In the genomic region with DNA sequence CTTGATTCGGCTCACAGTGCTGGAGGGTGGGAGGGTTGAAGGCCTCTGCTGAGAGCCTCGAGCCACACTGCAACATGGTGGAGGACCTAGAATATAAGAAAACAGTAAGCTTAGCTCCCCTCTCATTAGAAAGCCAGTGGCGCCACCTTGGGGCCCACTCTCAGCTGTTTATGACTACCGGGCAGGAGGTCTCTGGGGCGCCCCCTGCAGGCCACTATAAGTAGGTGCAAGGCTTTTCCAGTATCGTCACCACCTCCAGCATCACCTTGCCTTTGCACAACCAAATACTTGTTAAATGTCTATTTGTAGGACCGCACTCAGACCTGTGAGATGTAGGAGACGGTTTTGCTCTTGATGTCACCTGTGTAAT, we compare ENCODE assay signal across 8 mouse cellular contexts. TPM values are rescaled to one million over a fixed set of nuclear protein-coding genes. Genes with fewer than 3 reads are reported as not detected.
DNase-seq lines count a peak whose midpoint lies in the region; TF ChIP-seq lines count a peak whose summit lies in the region.
"Had no signal": no experiment of that assay in that cellular context is flagged by ENCODE, and none has a peak within 500 bp of the region (broad histone marks: within the 10 kb centered on the region; RNA-seq: fewer than 3 reads in every experiment).

No protein-coding gene starts in this region.

- 31% methylated on average over 8 of the region's 8 CpGs for WGBS in lung, adult 2 months

- H3K4me1 ChIP-seq in E14TG2a.4 (replicated peaks; ENCODE audit: low read depth, low read length), result peaks cover 9% of the 10 kb centered on the region
- no peaks in the 10 kb centered on the region for H3K4me1 ChIP-seq in lung, adult 2 months (ENCODE audit: control insufficient read depth, insufficient read depth, low read length)

- H3K27me3 ChIP-seq in E14TG2a.4 (ENCODE audit: insufficient read depth, low read length), result peaks cover 29% of the 10 kb centered on the region
- H3K27me3 ChIP-seq: limb, embryonic 12.5 days had no signal

- no peak for TF ChIP-seq POLR2A in lung, adult 2 months (IDR thresholded peaks at IDR 0.05; ENCODE audit: borderline replicate concordance, extremely low read depth, low read depth, low read length)

- 0 out of 2 replicates have a peak, but pooled peaks cover 3% of the 10 kb centered on the region for H3K9me3 ChIP-seq in E14TG2a.4 (ENCODE audit: low read length)
- H3K9me3 ChIP-seq: limb, embryonic 12.5 days had no signal

- H3K4me3 ChIP-seq in E14TG2a.4 (replicated peaks; ENCODE audit: low read length), result no peak overlapping the region
- H3K4me3 ChIP-seq in lung, adult 2 months (replicated peaks; ENCODE audit: extremely low read depth, low read depth, low read length), result no peak overlapping the region
- H3K4me3 ChIP-seq: limb, embryonic 12.5 days had no signal

- no peaks in the 10 kb centered on the region for H3K36me3 ChIP-seq in E14TG2a.4 (ENCODE audit: insufficient read depth, low read length)
- H3K36me3 ChIP-seq: limb, embryonic 12.5 days had no signal

- peak; percentile 84 for TF ChIP-seq CTCF in E14TG2a.4 (conservative IDR thresholded peaks at IDR 0.05; ENCODE audit: low read length)
- peak; percentile 44 for TF ChIP-seq CTCF in lung, adult 2 months (IDR thresholded peaks at IDR 0.05; ENCODE audit: insufficient read depth, low read length)

- DNase-seq in R1 (ENCODE audit: low read depth, low spot score), result peak; percentile 86
- peak; percentile 80 to 82 for DNase-seq in cerebellum, postnatal 10 days
- peak; percentile 32 for DNase-seq in gastrocnemius, postnatal 25 days
- peak; percentile 74 for DNase-seq in kidney, postnatal 14 days
- peak; percentile 23 for DNase-seq in lung, adult 2 months
- DNase-seq in right cerebral cortex, postnatal 25 days, result peak; percentile 51

RNA-seq across cellular contexts. Expression of gene Hbq1a, which starts 21.3 kb away (rescaled TPM):
- not detected for total RNA-seq in gastrocnemius, postnatal 25 days (2021)
- polyA plus RNA-seq in lung, adult 2 months (2012; rRNA removed), result 1.1 and 1.3 TPM in 2 replicates
- polyA plus RNA-seq: limb, embryonic 12.5 days had no signal

RNA-seq across cellular contexts. Expression of gene Hba-a2, which starts 24.9 kb away (rescaled TPM):
- total RNA-seq in gastrocnemius, postnatal 25 days (2021), result 1,000 to 10,000 TPM in 1 of 2 experiments, 100 to 1,000 TPM in 1; 358 to 1,609 TPM
- polyA plus RNA-seq in lung, adult 2 months (2012; rRNA removed), result 11,114 and 27,871 TPM in 2 replicates

RNA-seq across cellular contexts. Expression of gene Sh3pxd2b, which starts 26.4 kb away (rescaled TPM):
- 1 to 10 TPM; 4.4 to 7.1 TPM for total RNA-seq in gastrocnemius, postnatal 25 days (2021)
- 8.1 and 10.7 TPM in 2 replicates for polyA plus RNA-seq in lung, adult 2 months (2012; rRNA removed)

RNA-seq across cellular contexts. Expression of gene Hbq1b, which starts 34.4 kb away (rescaled TPM):
- not detected for total RNA-seq in gastrocnemius, postnatal 25 days (2021)
- polyA plus RNA-seq in lung, adult 2 months (2012; rRNA removed), result 0.60 and 1.6 TPM in 2 replicates

RNA-seq across cellular contexts. Expression of gene Hba-a1, which starts 37.9 kb away (rescaled TPM):
- total RNA-seq in gastrocnemius, postnatal 25 days (2021), result 1,000 to 10,000 TPM in 1 of 2 experiments, 100 to 1,000 TPM in 1; 451 to 2,047 TPM
- polyA plus RNA-seq in lung, adult 2 months (2012; rRNA removed), result 5,782 and 18,923 TPM in 2 replicates

Comparison
In these comparisons a context has a peak if more than half of its experiments do, and no peak if none do; other contexts are left out.
1. DNase-seq: peak in every context shown above with its lines; median percentile 86 in R1; 81 in cerebellum, postnatal 10 days; 74 in kidney, postnatal 14 days; 51 in right cerebral cortex, postnatal 25 days; 32 in gastrocnemius, postnatal 25 days; 23 in lung, adult 2 months.